Mouse (Mus musculus) lung, postnatal 0 days (tissue): ENCODE measurements around the gene Cnep1r1. TPM values are rescaled to one million over a fixed set of nuclear protein-coding genes. Genes with fewer than 3 reads are reported as not detected.

Source experiments
- ATAC-seq: fragments of 200-750 bp; cut with Nextera tagmentation; 2 replicates; pipeline ENCODE4 v1.8.0; 2017; ENCODE audit warnings: moderate library complexity
- DNase-seq: peaks from one replicate; pipeline ENCODE4 v3.0.0-alpha.2; 2016; ENCODE audit warnings: low spot score
- H3K27ac ChIP-seq: fragments of 300-500 bp; sonication (generic); 2 replicates; pipeline ENCODE4 v1.5.1; 2014; ENCODE audit warnings: antibody characterized with exemption, mild to moderate bottlenecking, low read length, mixed read lengths
- H3K27me3 ChIP-seq: fragments of 300-500 bp; sonication (generic); replicated peaks from 2 replicates; pipeline ENCODE4 v1.6.1; 2014; ENCODE audit warnings: low read length, mixed read lengths; ENCODE audit not compliant: insufficient read depth
- H3K36me3 ChIP-seq: fragments of 300-500 bp; sonication (generic); 2 replicates; pipeline ENCODE4 v1.6.1; 2014; ENCODE audit warnings: low read length, mixed read lengths; ENCODE audit not compliant: insufficient read depth
- H3K4me1 ChIP-seq: fragments of 300-500 bp; sonication (generic); 2 replicates; pipeline ENCODE4 v1.6.1; 2014; ENCODE audit warnings: antibody characterized with exemption, low read depth, low read length, mixed read lengths; ENCODE audit not compliant: insufficient read depth
- H3K4me2 ChIP-seq: fragments of 300-500 bp; sonication (generic); replicated peaks from 2 replicates; pipeline ENCODE4 v1.6.1; 2014; ENCODE audit warnings: low read depth, mild to moderate bottlenecking, low read length, moderate library complexity, mixed read lengths
- H3K4me3 ChIP-seq: fragments of 300-500 bp; sonication (generic); 2 replicates; pipeline ENCODE4 v1.5.1; 2014; ENCODE audit warnings: low read depth, low read length
- H3K9ac ChIP-seq: fragments of 300-500 bp; sonication (generic); replicated peaks from 2 replicates; pipeline ENCODE4 v1.6.1; 2014; ENCODE audit warnings: low read depth, mild to moderate bottlenecking
- H3K9me3 ChIP-seq: fragments of 300-500 bp; sonication (generic); 2 replicates; pipeline ENCODE4 v1.6.1; 2016; ENCODE audit warnings: low read length, mixed read lengths
- CTCF ChIP-seq: IDR thresholded peaks from 2 replicates; pipeline ENCODE4 v1.5.1; 2016; ENCODE audit warnings: antibody characterized with exemption, mild to moderate bottlenecking
- EP300 ChIP-seq: IDR thresholded peaks from 2 replicates; pipeline ENCODE4 v1.6.1; 2016; ENCODE audit warnings: antibody characterized with exemption, mild to moderate bottlenecking, control low read depth
- WGBS: fragments of 180-500 bp; shearing (Covaris S2); extraction: QIAGEN DNeasy Blood & Tissue Kit; methylation state at CpG from one replicate; pipeline ENCODE4 v1.1.7; 2014; 5-methylcytosine and 5-hydroxymethylcytosine counted together
- polyA plus RNA-seq: library from polyadenylated mRNA; unstranded; fragments of >200 nt; fragmentation: Nextera tagmentation; extraction: Ambion mirVana; gene quantifications from 2 replicates; pipeline ENCODE4 v1.2.1, GENCODE M21; 2015

Gene Cnep1r1
- polyA plus RNA-seq = 45.8 and 46.4 TPM in 2 replicates

DNA sequence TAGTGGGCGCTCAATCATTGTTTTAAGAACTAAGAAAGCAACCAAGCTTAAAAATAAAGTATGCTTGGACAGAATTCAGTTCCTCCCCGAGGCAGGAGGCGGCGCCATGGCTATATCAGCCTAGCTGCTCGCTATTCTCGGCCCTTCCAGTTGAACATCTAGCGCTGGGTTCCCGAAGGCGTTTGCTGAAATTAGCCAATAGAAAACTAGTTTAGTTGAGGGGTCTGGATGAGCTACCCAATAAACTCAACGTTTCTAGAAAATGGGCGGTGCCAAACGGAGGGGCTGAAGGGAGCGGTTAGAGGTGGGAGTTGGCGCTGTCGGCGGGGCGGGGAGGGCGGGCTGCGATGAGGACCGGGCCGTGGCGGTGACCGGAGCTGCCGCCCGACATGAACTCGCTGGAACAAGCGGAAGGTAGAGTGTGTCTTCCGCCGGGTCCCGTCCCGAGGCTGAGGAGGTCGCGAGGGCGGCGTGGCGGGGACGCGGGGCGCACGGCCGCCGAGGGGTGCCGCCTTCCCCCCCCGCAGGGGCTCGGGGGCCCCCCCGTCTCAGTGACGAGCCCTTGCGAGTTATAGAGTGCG is at the start of gene Cnep1r1:
Cnep1r1 (plus strand) TSS at position 314 of the 581 bp plus-strand sequence.
- peak within 1 kb of the TSS; percentile 68 for H3K4me2 ChIP-seq
- H3K36me3 ChIP-seq = no peaks in the 10 kb centered on the region
- peak within 1 kb of the TSS; percentile 91 for H3K4me3 ChIP-seq
- no peaks in the 10 kb centered on the region; the same call in 1 of the 2 replicates for H3K4me1 ChIP-seq
- peak within 1 kb of the TSS; percentile 86 for H3K27ac ChIP-seq
- H3K9me3 ChIP-seq = no peaks in the 10 kb centered on the region
- TF ChIP-seq CTCF (peak; percentile 86), EP300 (peak; percentile 52; the same call in 1 of the 2 replicates)
- H3K27me3 ChIP-seq = no peaks in the 10 kb centered on the region
- peak within 1 kb of the TSS; percentile 87 for H3K9ac ChIP-seq
- ATAC-seq = peak; percentile 100
- 1% methylated on average over 46 of the region's 49 CpGs for WGBS
- peak; percentile 98 for DNase-seq

DNA sequence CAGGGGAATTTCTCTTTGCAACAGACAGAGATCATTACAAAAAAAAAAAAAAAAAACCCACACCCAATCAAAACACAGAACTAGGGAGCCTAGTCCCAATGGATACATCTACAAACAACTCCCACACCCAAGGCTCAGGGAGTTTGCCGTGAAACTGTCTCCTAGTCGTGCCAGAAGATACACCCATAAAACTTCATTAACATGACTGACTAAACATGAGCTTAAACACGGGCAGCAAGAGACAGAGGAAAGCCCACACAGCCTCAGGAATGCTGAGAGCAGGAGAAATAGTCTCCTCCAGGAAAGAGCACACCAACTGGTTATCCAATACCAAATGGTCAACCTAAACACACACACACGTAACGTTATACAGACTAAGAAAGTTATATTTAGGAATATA is 36.4 kb upstream of the Cnep1r1 start:
- no peaks in the 10 kb centered on the region for H3K4me1 ChIP-seq
- H3K4me3 ChIP-seq = no peak overlapping the region
- no peaks in the 10 kb centered on the region for H3K9me3 ChIP-seq
- no peak overlapping the region for H3K9ac ChIP-seq
- H3K4me2 ChIP-seq = no peak overlapping the region
- H3K27ac ChIP-seq = no peak overlapping the region
- no peaks in the 10 kb centered on the region for H3K27me3 ChIP-seq
- WGBS = 70% methylated on average over 5 of the region's 5 CpGs
- ATAC-seq (no peak), DNase-seq (no peak)
- H3K36me3 ChIP-seq = no peaks in the 10 kb centered on the region
- TF ChIP-seq CTCF (no peak), EP300 (no peak)

DNA sequence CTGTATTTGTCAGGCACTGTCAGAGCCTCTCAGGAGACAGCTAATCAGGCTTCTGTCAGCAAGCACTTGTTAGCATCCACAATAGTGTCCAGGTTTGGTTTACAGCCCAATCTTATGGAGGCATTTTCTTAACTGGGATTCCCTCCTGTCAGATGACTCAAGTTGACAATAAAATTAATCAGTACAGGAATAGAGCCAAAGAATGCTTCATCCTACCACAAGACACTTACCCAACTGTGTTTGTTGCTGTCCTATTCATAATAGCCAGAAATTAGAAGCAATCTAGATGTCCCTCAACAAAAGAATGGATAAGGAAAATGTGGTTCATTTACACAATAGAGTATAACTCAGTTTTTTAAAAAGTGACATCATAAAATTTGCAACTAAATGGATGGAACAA is 30.6 kb upstream of the Cnep1r1 start:
- Histone ChIP-seq H3K4me1 (no peaks in the 10 kb centered on the region), H3K9ac (no peak overlapping the region), H3K36me3 (no peaks in the 10 kb centered on the region), H3K27me3 (no peaks in the 10 kb centered on the region), H3K27ac (no peak overlapping the region), H3K4me3 (no peak overlapping the region), H3K4me2 (no peak overlapping the region), H3K9me3 (no peaks in the 10 kb centered on the region)
- ATAC-seq = no peak
- DNase-seq = no peak
- TF ChIP-seq EP300 (no peak), CTCF (no peak)

DNA sequence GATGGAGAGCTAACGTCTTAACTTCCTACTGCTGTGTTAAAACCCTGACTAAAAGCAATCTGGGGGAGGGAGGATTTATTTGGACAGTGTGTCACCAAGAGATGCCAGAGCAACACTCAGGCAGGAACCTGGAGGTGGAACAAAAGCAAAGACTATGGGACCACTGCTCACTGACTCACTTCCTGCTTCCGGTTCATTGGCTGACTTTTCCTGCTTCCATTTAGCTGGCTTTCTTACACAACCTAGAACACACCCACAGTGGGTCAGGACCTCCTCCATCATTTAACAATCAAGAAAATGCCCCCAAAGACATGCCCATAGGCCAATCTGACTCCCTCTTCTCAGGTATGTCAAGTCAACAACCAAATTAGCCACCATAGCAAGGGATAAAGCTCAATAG is 26.9 kb upstream of the Cnep1r1 start:
- no peak for DNase-seq
- no peak for ATAC-seq

DNA sequence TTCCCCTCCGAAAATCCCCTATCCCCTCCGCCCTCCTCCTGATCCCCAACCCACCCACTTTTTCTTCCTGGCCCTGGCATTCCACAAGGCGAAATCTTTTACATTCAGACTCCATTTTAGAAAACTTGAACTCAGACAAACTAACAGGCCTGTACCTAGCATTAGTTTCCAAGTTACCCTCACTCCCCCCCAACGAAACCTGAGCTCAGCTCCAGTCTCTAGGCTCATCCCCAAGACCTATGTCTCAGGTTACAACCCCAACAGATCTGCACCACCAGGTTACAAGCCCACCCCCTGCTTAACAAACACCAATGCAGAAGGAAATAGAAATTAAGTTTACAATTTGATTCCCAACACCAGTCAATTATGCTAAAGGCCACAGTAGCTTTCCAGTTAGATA is 25.2 kb upstream of the Cnep1r1 start:
- Histone ChIP-seq H3K9ac (no peak overlapping the region), H3K27me3 (no peaks in the 10 kb centered on the region), H3K9me3 (no peaks in the 10 kb centered on the region), H3K27ac (no peak overlapping the region), H3K4me3 (no peak overlapping the region), H3K4me1 (no peaks in the 10 kb centered on the region), H3K4me2 (no peak overlapping the region), H3K36me3 (no peaks in the 10 kb centered on the region)
- WGBS = 56% methylated on average over 4 of the region's 4 CpGs
- TF ChIP-seq EP300 = no peak
- no peak for TF ChIP-seq CTCF
- DNase-seq = no peak
- ATAC-seq = no peak

More for the DNA sequence above, 26.9 kb upstream of the Cnep1r1 start:
- no peaks in the 10 kb centered on the region for H3K4me1 ChIP-seq
- 64% methylated on average over 2 of the region's 2 CpGs for WGBS
- no peaks in the 10 kb centered on the region for H3K27me3 ChIP-seq
- no peak overlapping the region for H3K4me2 ChIP-seq
- H3K27ac ChIP-seq = no peak overlapping the region
- TF ChIP-seq CTCF (no peak), EP300 (no peak)
- H3K4me3 ChIP-seq = no peak overlapping the region
- H3K9me3 ChIP-seq = no peaks in the 10 kb centered on the region
- no peak overlapping the region for H3K9ac ChIP-seq
- no peaks in the 10 kb centered on the region for H3K36me3 ChIP-seq

DNA sequence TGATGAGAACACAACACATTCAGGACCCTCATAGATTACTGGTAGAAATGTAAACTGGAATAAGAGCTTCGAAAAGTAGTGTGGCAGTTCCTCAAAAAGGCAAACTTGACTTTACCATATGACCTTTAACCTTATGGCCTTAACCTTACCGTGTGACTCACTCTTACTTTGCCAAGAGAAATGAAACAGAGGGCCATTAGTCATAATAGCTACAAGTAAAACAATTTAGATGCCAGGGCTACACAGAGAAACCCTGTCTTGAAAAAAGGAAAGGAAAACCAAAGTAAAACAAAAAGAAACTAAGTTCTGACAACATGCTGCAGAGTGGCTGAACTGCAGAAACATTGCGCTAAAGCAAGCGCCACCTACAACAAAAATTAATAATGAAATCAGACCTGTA is 19.7 kb upstream of the Cnep1r1 start:
- TF ChIP-seq CTCF (no peak), EP300 (no peak)
- no peaks in the 10 kb centered on the region for H3K27me3 ChIP-seq
- 67% methylated on average over 4 of the region's 4 CpGs for whole genome bisulfite sequencing

More for the DNA sequence above, 19.7 kb upstream of the Cnep1r1 start:
- Histone ChIP-seq H3K9me3 (no peaks in the 10 kb centered on the region), H3K4me3 (no peak overlapping the region), H3K27ac (no peak overlapping the region), H3K4me1 (no peaks in the 10 kb centered on the region), H3K4me2 (no peak overlapping the region), H3K36me3 (no peaks in the 10 kb centered on the region), H3K9ac (no peak overlapping the region)
- ATAC-seq = no peak
- DNase-seq = no peak
